Mouse (Mus musculus) thymus, postnatal 4 days (tissue): Measurements from ENCODE around the gene Tbxa2r.

Source experiments
- DNase-seq: peaks from one replicate; pipeline ENCODE4 v3.0.0; 2021

Gene Tbxa2r

GRCm38 (mm10) chr10:81376561-81377361 lies 48.2 kb downstream of the Tbxa2r start:
- peak; percentile 57 for DNase-seq

GRCm38 (mm10) chr10:81377362-81377664 lies 48.8 kb downstream of the Tbxa2r start:
- DNase-seq: no peak

GRCm38 (mm10) chr10:81377793-81378552 lies 49.4 kb downstream of the Tbxa2r start, which contains the start of gene Fzr1:
Gene Fzr1 (minus strand): TSS chr10:81378516.
- DNase-seq: no peak

- DNase-seq: peak; percentile 100
Observed at GRCm38 (mm10) chr10:81378553-81379182, 50.1 kb downstream of the Tbxa2r start.

GRCm38 (mm10) chr10:81379183-81379553 lies 50.6 kb downstream of the Tbxa2r start:
- no peak for DNase-seq

GRCm38 (mm10) chr10:81379809-81380378 lies 51.4 kb downstream of the Tbxa2r start:
- DNase-seq: no peak

- DNase-seq: no peak
Observed at GRCm38 (mm10) chr10:81382039-81382438, 53.5 kb downstream of the Tbxa2r start.

GRCm38 (mm10) chr10:81383802-81384604 lies 55.5 kb downstream of the Tbxa2r start, which contains the start of the genes Dohh and Gm48551:
Gene Dohh (plus strand): TSS chr10:81384428.
Gene Gm48551 (plus strand): TSS chr10:81384466.
- DNase-seq: peak; percentile 99

GRCm38 (mm10) chr10:81384605-81384982 lies 56.1 kb downstream of the Tbxa2r start:
- no peak for DNase-seq
